Mouse (Mus musculus) stomach, embryonic 14.5 days (tissue): ENCODE data around the gene Itsn1. TPM values are rescaled to one million over a fixed set of nuclear protein-coding genes. Genes with fewer than 3 reads are reported as not detected.

Source experiments
- ATAC-seq: fragments of 200-750 bp; cut with Nextera tagmentation; 2 replicates; pipeline ENCODE4 v1.8.0; 2017; ENCODE audit warnings: low read depth, moderate TSS enrichment; ENCODE audit not compliant: insufficient number of reproducible peaks, insufficient read depth, low FRiP score
- H3K27ac ChIP-seq: fragments of 300-500 bp; sonication (generic); 2 replicates; pipeline ENCODE4 v1.5.1; 2014; ENCODE audit warnings: mild to moderate bottlenecking, low read length, moderate library complexity, mixed read lengths
- H3K27me3 ChIP-seq: fragments of 300-500 bp; sonication (generic); 2 replicates; pipeline ENCODE4 v1.6.1; 2014; ENCODE audit warnings: low read length, control low read depth, mixed read lengths; ENCODE audit not compliant: control insufficient read depth, insufficient read depth
- H3K36me3 ChIP-seq: fragments of 300-500 bp; sonication (generic); 2 replicates; pipeline ENCODE4 v1.6.1; 2014; ENCODE audit warnings: mild to moderate bottlenecking, control low read depth, low read length, moderate library complexity, mixed read lengths; ENCODE audit not compliant: control insufficient read depth, insufficient read depth
- H3K4me1 ChIP-seq: fragments of 300-500 bp; sonication (generic); 2 replicates; pipeline ENCODE4 v1.6.1; 2014; ENCODE audit warnings: low read length, control low read depth, mixed read lengths; ENCODE audit not compliant: control insufficient read depth, insufficient read depth
- H3K4me2 ChIP-seq: fragments of 300-500 bp; sonication (generic); replicated peaks from 2 replicates; pipeline ENCODE4 v1.6.1; 2014; ENCODE audit warnings: low read depth, low read length, control low read depth
- H3K4me3 ChIP-seq: fragments of 300-500 bp; sonication (generic); 2 replicates; pipeline ENCODE4 v1.5.1; 2014; ENCODE audit warnings: low read depth, low read length, control low read depth
- H3K9ac ChIP-seq: fragments of 300-500 bp; sonication (generic); replicated peaks from 2 replicates; pipeline ENCODE4 v1.6.1; 2014; ENCODE audit warnings: low read depth, mild to moderate bottlenecking, control low read depth, low read length, moderate library complexity, mixed read lengths
- H3K9me3 ChIP-seq: fragments of 300-500 bp; sonication (generic); 2 replicates; pipeline ENCODE4 v1.6.1; 2016; ENCODE audit warnings: low read depth, low read length, control low read depth; ENCODE audit not compliant: control insufficient read depth
- WGBS: fragments of 180-500 bp; shearing (Covaris S2); extraction: QIAGEN DNeasy Blood & Tissue Kit; methylation state at CpG from one replicate; pipeline ENCODE4 v1.1.7; 2014; 5-methylcytosine and 5-hydroxymethylcytosine counted together
- polyA plus RNA-seq: library from polyadenylated mRNA; unstranded; fragments of >200 nt; fragmentation: Nextera tagmentation; extraction: Ambion mirVana; gene quantifications from 2 replicates; pipeline ENCODE4 v1.2.1, GENCODE M21; 2014

The Itsn1 gene
- 25.1 and 26.4 TPM in 2 replicates for polyA plus RNA-seq

DNA sequence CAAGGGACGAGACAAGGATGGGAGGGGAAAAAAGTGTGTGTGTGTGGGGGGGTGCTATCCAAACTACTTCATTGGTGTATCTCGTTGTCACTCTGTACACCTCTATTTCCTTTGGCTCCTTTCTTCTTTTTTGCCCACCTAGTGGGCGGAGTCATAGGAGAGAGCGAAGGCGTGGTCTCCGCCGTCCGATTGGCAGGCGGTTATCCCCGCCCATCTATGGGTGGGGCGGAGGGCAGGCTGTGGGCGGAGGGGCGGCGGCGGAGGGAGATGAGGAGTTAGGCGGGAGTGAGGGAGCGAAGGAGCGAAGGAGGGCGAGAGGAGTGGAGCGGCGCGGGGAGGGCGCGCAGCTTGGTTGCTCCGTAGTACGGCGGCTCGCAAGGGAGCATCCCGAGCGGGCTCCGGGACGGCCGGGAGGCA is at the start of gene Itsn1:
TSS of gene Itsn1 (plus strand) at position 216 of the 417 bp plus-strand sequence.
- peak; percentile 92 for ATAC-seq
- Histone ChIP-seq H3K36me3 (peaks cover 2% of the 10 kb centered on the region; the same call in 1 of the 2 replicates), H3K9ac (peak within 1 kb of the TSS; percentile 97), H3K4me2 (peak within 1 kb of the TSS; percentile 73), H3K4me3 (peak within 1 kb of the TSS; percentile 85), H3K27me3 (no peaks in the 10 kb centered on the region), H3K27ac (peak within 1 kb of the TSS; percentile 87), H3K4me1 (peaks cover 8% of the 10 kb centered on the region; the same call in 1 of the 2 replicates), H3K9me3 (no peaks in the 10 kb centered on the region)
- WGBS = 0% methylated on average over 33 of the region's 33 CpGs

DNA sequence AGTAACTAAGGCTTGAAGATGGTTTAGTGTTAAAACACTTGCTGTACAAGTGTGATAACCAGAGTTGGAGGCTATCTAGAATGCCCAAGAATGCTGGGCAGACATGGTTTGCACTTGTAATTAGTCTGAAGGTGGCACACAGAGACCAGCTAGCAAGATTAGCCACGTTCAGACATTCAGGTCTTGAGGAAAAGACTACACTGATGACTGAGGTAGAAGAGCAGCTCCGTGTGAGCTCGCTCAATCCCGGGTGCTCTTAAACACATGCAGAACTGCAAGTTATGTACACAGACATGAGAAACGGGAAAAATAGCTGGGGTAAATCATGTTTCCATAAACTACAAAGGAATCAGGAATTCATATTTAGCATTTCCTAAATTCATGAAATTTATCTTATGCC is 48.4 kb upstream of the Itsn1 start:
- H3K27ac ChIP-seq = no peak overlapping the region
- no peaks in the 10 kb centered on the region for H3K27me3 ChIP-seq
- ATAC-seq = no peak
- H3K9me3 ChIP-seq = no peaks in the 10 kb centered on the region
- no peak overlapping the region for H3K4me2 ChIP-seq
- H3K4me1 ChIP-seq = no peaks in the 10 kb centered on the region
- WGBS = 74% methylated on average over 5 of the region's 5 CpGs
- H3K9ac ChIP-seq = no peak overlapping the region
- peaks cover 70% of the 10 kb centered on the region for H3K36me3 ChIP-seq
- no peak overlapping the region for H3K4me3 ChIP-seq

DNA sequence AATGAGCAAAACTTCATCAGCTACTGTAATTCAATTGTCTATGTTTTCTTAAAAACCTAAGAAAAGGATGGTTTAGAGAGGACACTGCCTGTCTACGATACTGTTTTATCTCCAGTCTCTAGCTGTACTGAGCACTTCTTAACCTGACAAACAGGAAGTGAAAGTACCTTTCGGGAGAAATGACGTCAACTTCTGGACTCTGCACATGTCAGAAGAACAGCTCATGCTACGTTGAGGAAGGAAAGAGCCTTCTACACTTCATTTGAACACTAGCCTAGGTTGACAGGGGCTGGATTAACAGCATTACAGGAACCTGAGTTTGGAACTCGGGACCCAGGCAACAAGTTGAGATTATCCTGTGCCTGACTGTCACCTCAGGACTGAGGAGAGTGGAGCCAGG is 43.6 kb upstream of the Itsn1 start:
- Histone ChIP-seq H3K27ac (no peak overlapping the region), H3K9me3 (no peaks in the 10 kb centered on the region), H3K27me3 (no peaks in the 10 kb centered on the region), H3K9ac (no peak overlapping the region), H3K36me3 (peaks cover 27% of the 10 kb centered on the region), H3K4me3 (no peak overlapping the region), H3K4me1 (peaks cover 10% of the 10 kb centered on the region), H3K4me2 (no peak overlapping the region)
- ATAC-seq = no peak
- 92% methylated on average over 5 of the region's 5 CpGs for WGBS

DNA sequence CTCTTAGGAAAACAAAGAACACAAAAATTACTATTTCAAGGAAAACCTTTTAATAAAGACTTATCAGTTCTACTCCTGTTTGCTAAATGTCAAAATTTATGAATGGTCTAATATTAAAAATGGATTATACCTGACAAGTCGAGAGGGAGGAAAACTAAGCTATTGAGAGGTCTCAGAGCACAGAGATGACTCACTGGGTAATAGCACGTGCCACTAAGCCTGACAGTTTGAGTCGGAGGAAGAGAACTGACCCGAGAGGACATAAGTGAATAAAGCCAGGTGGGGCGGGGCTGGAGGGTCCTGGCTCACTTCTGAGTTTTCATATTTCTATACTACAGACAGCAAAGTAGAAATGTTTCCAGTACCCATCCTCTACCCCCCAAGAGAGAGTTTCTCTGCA is 42.7 kb upstream of the Itsn1 start:
- no peak overlapping the region for H3K4me2 ChIP-seq
- H3K9me3 ChIP-seq = no peaks in the 10 kb centered on the region
- H3K4me3 ChIP-seq = no peak overlapping the region
- peaks cover 23% of the 10 kb centered on the region for H3K36me3 ChIP-seq
- H3K27ac ChIP-seq = no peak overlapping the region
- H3K9ac ChIP-seq = no peak overlapping the region
- H3K4me1 ChIP-seq = peaks cover 10% of the 10 kb centered on the region
- WGBS = 66% methylated on average over 5 of the region's 5 CpGs
- no peaks in the 10 kb centered on the region for H3K27me3 ChIP-seq
- ATAC-seq = no peak

- Histone ChIP-seq H3K4me1 (peaks cover 10% of the 10 kb centered on the region), H3K27ac (peak overlapping the region; percentile 52; the same call in 1 of the 2 replicates), H3K9ac (peak overlapping the region; percentile 81), H3K36me3 (peaks cover 14% of the 10 kb centered on the region), H3K27me3 (no peaks in the 10 kb centered on the region), H3K9me3 (no peaks in the 10 kb centered on the region), H3K4me3 (peak overlapping the region; percentile 86), H3K4me2 (peak overlapping the region; percentile 83)
- WGBS = 1% methylated on average over 48 of the region's 51 CpGs
- ATAC-seq = peak; percentile 39; the same call in 1 of the 2 replicates
These were observed 41.0 kb upstream of the Itsn1 start for GRCm38 (mm10) chr16:91688023-91688618.

DNA sequence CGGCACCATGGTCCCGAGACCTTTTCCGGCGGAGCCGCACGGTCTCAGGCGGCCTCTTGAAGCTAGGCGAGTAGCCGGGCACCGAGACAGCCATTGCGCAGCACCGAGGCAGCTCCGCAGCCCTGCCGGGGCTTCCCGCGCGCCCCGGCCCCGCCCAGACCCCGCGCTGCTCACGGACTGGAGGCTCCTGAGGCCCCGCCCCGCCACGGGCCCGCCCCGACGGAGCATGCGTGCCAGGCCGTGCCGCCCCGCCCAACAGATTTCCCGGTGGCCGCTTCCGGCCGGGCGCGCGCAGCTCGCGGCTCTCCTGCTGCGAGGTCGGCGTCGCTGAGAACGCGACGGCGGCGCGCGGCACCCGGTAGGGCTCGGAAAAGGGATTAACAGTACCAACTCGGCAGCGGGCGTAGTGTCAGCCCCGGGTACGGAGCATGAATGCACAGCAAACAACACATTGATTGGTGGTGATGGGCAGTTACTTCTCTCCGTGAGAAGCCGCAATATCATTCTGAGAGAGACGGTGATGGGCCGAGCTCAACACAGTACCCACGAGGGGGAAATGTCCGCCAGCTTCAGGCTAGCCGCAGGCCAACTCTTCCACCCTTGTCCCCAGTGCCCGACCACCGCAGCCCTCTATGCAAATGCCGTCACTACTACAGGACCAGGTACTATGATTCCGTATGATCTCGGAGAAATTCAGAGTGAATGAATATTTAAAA is 40.3 kb upstream of the Itsn1 start, which contains the start of gene Donson:
TSS of gene Donson (minus strand) at position 152 of the 716 bp plus-strand sequence.
- peak within 1 kb of the TSS; percentile 86 for H3K4me3 ChIP-seq
- no peaks in the 10 kb centered on the region for H3K9me3 ChIP-seq
- peak; percentile 97 for ATAC-seq
- under 1% methylated on average over 70 of the region's 71 CpGs for WGBS
- peak within 1 kb of the TSS; percentile 83 for H3K4me2 ChIP-seq
- H3K27me3 ChIP-seq = no peaks in the 10 kb centered on the region
- H3K27ac ChIP-seq = peak within 1 kb of the TSS; percentile 67; the same call in 1 of the 2 replicates
- H3K4me1 ChIP-seq = peaks cover 10% of the 10 kb centered on the region
- peak within 1 kb of the TSS; percentile 81 for H3K9ac ChIP-seq
- H3K36me3 ChIP-seq = peaks cover 10% of the 10 kb centered on the region

DNA sequence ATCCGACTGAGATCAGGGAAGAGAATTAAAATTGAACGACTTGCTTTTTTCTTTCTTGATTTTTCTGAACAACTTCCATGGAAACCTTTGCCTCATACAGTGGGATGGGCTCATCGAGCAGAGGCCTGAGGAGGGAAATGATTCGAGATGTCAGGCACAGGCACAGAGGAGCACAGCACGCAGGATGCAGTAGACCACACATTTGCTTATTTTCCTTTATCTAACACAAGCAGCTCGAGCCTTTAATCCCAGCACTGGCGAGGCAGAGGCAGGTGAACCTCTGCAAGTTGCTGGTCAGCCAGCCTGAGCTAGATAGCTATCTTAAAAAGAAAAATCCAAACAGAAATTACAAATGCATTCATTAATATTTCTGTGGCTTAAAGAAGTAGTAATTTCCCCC is 39.3 kb upstream of the Itsn1 start:
- ATAC-seq = no peak
- Histone ChIP-seq H3K4me2 (no peak overlapping the region; the same call in 1 of the 2 replicates), H3K27ac (no peak overlapping the region), H3K4me3 (no peak overlapping the region), H3K9me3 (no peaks in the 10 kb centered on the region), H3K4me1 (peaks cover 10% of the 10 kb centered on the region), H3K36me3 (peaks cover 4% of the 10 kb centered on the region), H3K9ac (no peak overlapping the region), H3K27me3 (no peaks in the 10 kb centered on the region)
- WGBS = 46% methylated on average over 7 of the region's 7 CpGs

- peaks cover 9% of the 10 kb centered on the region for H3K36me3 ChIP-seq
- no peak overlapping the region for H3K27ac ChIP-seq
- peak; percentile 87 for ATAC-seq
These were observed 34.5 kb upstream of the Itsn1 start for GRCm38 (mm10) chr16:91694455-91695084.

More at GRCm38 (mm10) chr16:91694455-91695084, 34.5 kb upstream of the Itsn1 start:
- 32% methylated on average over 14 of the region's 14 CpGs for WGBS
- Histone ChIP-seq H3K4me2 (no peak overlapping the region), H3K9ac (no peak overlapping the region), H3K4me1 (no peaks in the 10 kb centered on the region), H3K4me3 (no peak overlapping the region), H3K9me3 (no peaks in the 10 kb centered on the region), H3K27me3 (no peaks in the 10 kb centered on the region)
